8 mouse cellular contexts compared by ENCODE assay signal in the genomic region with DNA sequence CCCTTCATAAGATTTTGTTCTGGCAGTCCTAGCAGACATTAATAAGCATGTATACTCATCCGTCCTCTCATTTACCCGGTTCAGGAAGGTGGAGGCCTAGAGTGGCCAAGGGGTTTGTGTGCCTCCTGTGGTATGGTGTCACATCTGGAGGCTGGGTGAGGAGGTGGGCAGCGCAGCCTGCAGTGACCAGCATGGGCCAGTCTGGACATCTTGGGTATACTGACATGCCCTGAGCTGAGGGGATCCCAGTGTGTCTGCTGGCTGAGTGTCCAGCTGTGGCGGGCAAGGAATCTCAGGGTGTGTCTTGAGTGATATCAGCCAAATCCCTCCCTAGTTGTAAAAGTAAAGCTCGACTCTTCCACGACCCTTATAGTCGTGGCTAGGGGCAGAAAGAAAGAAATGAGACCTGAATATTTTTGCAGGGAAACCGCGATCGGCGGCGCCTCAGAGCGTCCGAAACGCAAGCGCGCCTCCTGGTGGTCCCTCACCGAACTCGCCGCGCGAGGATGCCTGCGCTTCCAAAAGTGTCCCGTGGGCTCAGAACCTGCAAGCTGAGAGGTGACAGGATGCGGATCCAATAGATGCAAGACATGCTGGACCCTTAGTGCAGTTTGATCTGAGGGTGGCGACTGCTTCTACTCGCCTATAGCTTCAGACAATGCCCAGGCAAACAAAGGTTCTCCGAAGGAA. TPM values are rescaled to one million over a fixed set of nuclear protein-coding genes. Genes with fewer than 3 reads are reported as not detected.
DNase-seq lines count a peak whose midpoint lies in the region; ATAC-seq and TF ChIP-seq lines count a peak whose summit lies in the region.

No protein-coding gene starts in this region.

- TF ChIP-seq CTCF in heart, postnatal 0 days (IDR thresholded peaks at IDR 0.05; ENCODE audit: low read depth): peak; percentile 69

- TF ChIP-seq EP300 in heart, postnatal 0 days (IDR thresholded peaks at IDR 0.05; ENCODE audit: low read depth): no peak

- H3K4me1 ChIP-seq in heart, embryonic 10.5 days: peaks cover 7% of the 10 kb centered on the region; the same call in 1 of the 2 replicates
- peaks cover 12% of the 10 kb centered on the region for H3K4me1 ChIP-seq in embryonic facial prominence, embryonic 10.5 days
- no peaks in the 10 kb centered on the region for H3K4me1 ChIP-seq in heart, postnatal 0 days (ENCODE audit: control insufficient read depth, insufficient read depth)

- H3K36me3 ChIP-seq in heart, embryonic 10.5 days: no peaks in the 10 kb centered on the region
- H3K36me3 ChIP-seq in embryonic facial prominence, embryonic 10.5 days (replicated peaks): no peaks in the 10 kb centered on the region
- no peaks in the 10 kb centered on the region for H3K36me3 ChIP-seq in heart, postnatal 0 days (replicated peaks; ENCODE audit: control insufficient read depth, insufficient read depth, low read length)

- no peaks in the 10 kb centered on the region for H3K9me3 ChIP-seq in heart, embryonic 10.5 days
- H3K9me3 ChIP-seq in embryonic facial prominence, embryonic 10.5 days: no peaks in the 10 kb centered on the region
- peaks cover 4% of the 10 kb centered on the region; the same call in 1 of the 2 replicates for H3K9me3 ChIP-seq in heart, postnatal 0 days (replicated peaks; ENCODE audit: control insufficient read depth, low read length)

- H3K4me3 ChIP-seq in heart, embryonic 10.5 days: peak overlapping the region; percentile 41
- H3K4me3 ChIP-seq in embryonic facial prominence, embryonic 10.5 days: peak overlapping the region; percentile 45
- no peak overlapping the region for H3K4me3 ChIP-seq in heart, postnatal 0 days (ENCODE audit: low read depth, low read length)

- peak overlapping the region; percentile 37; the same call in 1 of the 2 replicates for H3K27ac ChIP-seq in heart, embryonic 10.5 days
- peak overlapping the region; percentile 30; the same call in 1 of the 2 replicates for H3K27ac ChIP-seq in embryonic facial prominence, embryonic 10.5 days (replicated peaks)
- no peak overlapping the region for H3K27ac ChIP-seq in heart, postnatal 0 days (ENCODE audit: low read depth)

- peak; percentile 87 for DNase-seq in heart, embryonic 10.5 days (ENCODE audit: low spot score)
- DNase-seq in heart, adult 11 months: no peak
- DNase-seq in adrenal gland, postnatal 10 days: peak; percentile 74
- DNase-seq in embryonic facial prominence, embryonic 10.5 days (ENCODE audit: low spot score): peak; percentile 84
- DNase-seq in heart, postnatal 0 days (ENCODE audit: low spot score): peak; percentile 26
- peak; percentile 83 to 85 for DNase-seq in kidney, postnatal 4 days
- DNase-seq in lung, postnatal 36 days: peak; percentile 51
- peak; percentile 68 to 70 for DNase-seq in right cerebral cortex, adult 2 months (ENCODE audit: low spot score in 2 of 2)

- H3K9ac ChIP-seq in heart, postnatal 0 days (replicated peaks; ENCODE audit: low read depth, low read length): no peak overlapping the region

- peak overlapping the region; percentile 39; the same call in 1 of the 2 replicates for H3K4me2 ChIP-seq in heart, postnatal 0 days (ENCODE audit: low read depth, low read length)

- 11% methylated on average over 28 of the region's 28 CpGs for WGBS in heart, embryonic 10.5 days
- 10% methylated on average over 28 of the region's 28 CpGs for WGBS in embryonic facial prominence, embryonic 10.5 days
- WGBS in heart, postnatal 0 days: 10% methylated on average over 28 of the region's 28 CpGs

- ATAC-seq in heart, postnatal 0 days (ENCODE audit: insufficient read depth, low read depth): peak; percentile 50; the same call in 1 of the 2 replicates

- peaks cover 4% of the 10 kb centered on the region; the same call in 1 of the 2 replicates for H3K27me3 ChIP-seq in heart, embryonic 10.5 days (ENCODE audit: insufficient read depth, poor library complexity, severe bottlenecking)
- H3K27me3 ChIP-seq in embryonic facial prominence, embryonic 10.5 days (replicated peaks; ENCODE audit: low read depth, poor library complexity, severe bottlenecking): peaks cover 20% of the 10 kb centered on the region
- H3K27me3 ChIP-seq in heart, postnatal 0 days (ENCODE audit: control insufficient read depth, insufficient read depth, low read length): 0 out of 2 replicates have a peak, but pooled peaks cover 5% of the 10 kb centered on the region

RNA-seq across cellular contexts. Expression of gene LTO1, which starts 8.0 kb away (rescaled TPM):
- polyA plus RNA-seq in heart, embryonic 10.5 days (2016; fragmentation: Nextera tagmentation; extraction: Ambion mirVana): 23.3 and 26.0 TPM in 2 replicates
- 10 to 100 TPM; 25.6 to 26.2 TPM for total RNA-seq in adrenal gland, postnatal 10 days (2021)
- polyA plus RNA-seq in embryonic facial prominence, embryonic 10.5 days (2016; fragmentation: Nextera tagmentation; extraction: Ambion mirVana): 25.4 and 26.0 TPM in 2 replicates
- total RNA-seq in heart, postnatal 0 days (2014; rRNA removed; ENCODE audit: low replicate concordance): 5.5 and 15.5 TPM in 2 replicates
- 13.6 and 17.6 TPM in 2 replicates for polyA plus RNA-seq in heart, postnatal 0 days (2015; fragmentation: Nextera tagmentation; extraction: Ambion mirVana)

RNA-seq across cellular contexts. Expression of gene Fgf15, which starts 10.5 kb away (rescaled TPM):
- 0.41 and 1.5 TPM in 2 replicates for polyA plus RNA-seq in heart, embryonic 10.5 days (2016; fragmentation: Nextera tagmentation; extraction: Ambion mirVana)
- total RNA-seq in adrenal gland, postnatal 10 days (2021): not detected
- polyA plus RNA-seq in embryonic facial prominence, embryonic 10.5 days (2016; fragmentation: Nextera tagmentation; extraction: Ambion mirVana): 17.5 and 19.7 TPM in 2 replicates
- not detected in 2 replicates for total RNA-seq in heart, postnatal 0 days (2014; rRNA removed; ENCODE audit: low replicate concordance)
- polyA plus RNA-seq in heart, postnatal 0 days (2015; fragmentation: Nextera tagmentation; extraction: Ambion mirVana): not detected in 2 replicates

RNA-seq across cellular contexts. Expression of gene Ccnd1, which starts 32.9 kb away (rescaled TPM):
- 92.1 and 96.5 TPM in 2 replicates for polyA plus RNA-seq in heart, embryonic 10.5 days (2016; fragmentation: Nextera tagmentation; extraction: Ambion mirVana)
- 10 to 100 TPM; 72.7 to 80.8 TPM for total RNA-seq in adrenal gland, postnatal 10 days (2021)
- 191 and 194 TPM in 2 replicates for polyA plus RNA-seq in embryonic facial prominence, embryonic 10.5 days (2016; fragmentation: Nextera tagmentation; extraction: Ambion mirVana)
- total RNA-seq in heart, postnatal 0 days (2014; rRNA removed; ENCODE audit: low replicate concordance): 68.2 and 70.0 TPM in 2 replicates
- polyA plus RNA-seq in heart, postnatal 0 days (2015; fragmentation: Nextera tagmentation; extraction: Ambion mirVana): 58.9 and 61.7 TPM in 2 replicates

RNA-seq across cellular contexts. Expression of gene Fgf4, which starts 59.7 kb away (rescaled TPM):
- polyA plus RNA-seq in heart, embryonic 10.5 days (2016; fragmentation: Nextera tagmentation; extraction: Ambion mirVana): 0.34 TPM in 1 of 2 replicates, not detected in the other
- total RNA-seq in adrenal gland, postnatal 10 days (2021): not detected
- 0.16 TPM in 1 of 2 replicates, not detected in the other for polyA plus RNA-seq in embryonic facial prominence, embryonic 10.5 days (2016; fragmentation: Nextera tagmentation; extraction: Ambion mirVana)
- total RNA-seq in heart, postnatal 0 days (2014; rRNA removed; ENCODE audit: low replicate concordance): not detected in 2 replicates
- not detected in 2 replicates for polyA plus RNA-seq in heart, postnatal 0 days (2015; fragmentation: Nextera tagmentation; extraction: Ambion mirVana)
